In the genomic region with DNA sequence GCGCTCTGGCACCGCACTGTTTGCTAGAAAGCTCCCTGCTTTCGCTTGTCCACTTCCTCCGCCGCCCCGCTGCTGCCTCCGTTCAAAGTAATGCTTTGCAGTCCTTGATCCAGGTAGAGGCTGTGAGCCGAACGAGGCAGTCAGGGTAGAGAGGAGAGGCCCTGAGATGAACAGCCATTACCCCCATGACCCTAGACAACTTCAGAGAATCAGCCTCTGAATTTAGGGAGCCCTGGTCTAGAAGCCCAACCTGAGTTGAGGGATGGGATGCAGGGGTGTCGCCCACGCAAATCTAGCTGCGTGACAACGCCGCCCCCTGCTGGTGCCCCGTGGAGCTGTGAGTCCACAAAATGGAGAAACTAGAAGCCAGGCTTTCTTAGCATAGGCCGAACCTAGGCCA, we compare ENCODE assay signal across 8 mouse cellular contexts. TPM values are rescaled to one million over a fixed set of nuclear protein-coding genes. Genes with fewer than 3 reads are reported as not detected.
A peak's percentile ranks its signal among the peaks of the same experiment; 100 is the strongest.
DNase-seq lines count a peak whose midpoint lies in the region; ATAC-seq and TF ChIP-seq lines count a peak whose summit lies in the region.

No protein-coding gene starts in this region.

- ATAC-seq in kidney, embryonic 14.5 days (ENCODE audit: low FRiP score, low TSS enrichment): peak; percentile 39; the same call in 1 of the 2 replicates
- peak; percentile 45 for ATAC-seq in limb, embryonic 15.5 days (ENCODE audit: insufficient number of reproducible peaks, low FRiP score, low TSS enrichment, low read depth)
- peak; percentile 72 for ATAC-seq in midbrain, postnatal 0 days (ENCODE audit: low FRiP score)

- no peaks in the 10 kb centered on the region for H3K9me3 ChIP-seq in heart, embryonic 10.5 days
- H3K9me3 ChIP-seq in kidney, embryonic 14.5 days (ENCODE audit: control insufficient read depth, low read length): no peaks in the 10 kb centered on the region
- no peaks in the 10 kb centered on the region for H3K9me3 ChIP-seq in limb, embryonic 15.5 days
- H3K9me3 ChIP-seq in midbrain, postnatal 0 days (ENCODE audit: low read length): no peaks in the 10 kb centered on the region

- TF ChIP-seq CTCF in embryonic fibroblast, embryonic 13.5 days (IDR thresholded peaks at IDR 0.05; ENCODE audit: borderline replicate concordance, insufficient read depth, low read length): peak; percentile 94
- TF ChIP-seq CTCF in midbrain, postnatal 0 days (IDR thresholded peaks at IDR 0.05): peak; percentile 98

- H3K4me1 ChIP-seq in embryonic fibroblast, embryonic 13.5 days (ENCODE audit: control insufficient read depth, insufficient read depth, low read length): no peaks in the 10 kb centered on the region
- H3K4me1 ChIP-seq in heart, embryonic 10.5 days: 0 out of 2 replicates have a peak, but pooled peaks cover 5% of the 10 kb centered on the region
- peaks cover 3% of the 10 kb centered on the region; the same call in 1 of the 2 replicates for H3K4me1 ChIP-seq in kidney, embryonic 14.5 days (ENCODE audit: control insufficient read depth, insufficient read depth, low read length)
- peaks cover 18% of the 10 kb centered on the region; the same call in 1 of the 2 replicates for H3K4me1 ChIP-seq in limb, embryonic 15.5 days
- no peaks in the 10 kb centered on the region for H3K4me1 ChIP-seq in midbrain, postnatal 0 days (ENCODE audit: insufficient read depth, low read length)

- H3K4me2 ChIP-seq in kidney, embryonic 14.5 days (replicated peaks; ENCODE audit: low read depth, low read length): peak overlapping the region; percentile 93
- peak overlapping the region; percentile 87 for H3K4me2 ChIP-seq in limb, embryonic 15.5 days
- H3K4me2 ChIP-seq in midbrain, postnatal 0 days (ENCODE audit: low read depth, low read length, poor library complexity, severe bottlenecking): peak overlapping the region; percentile 95

- H3K27me3 ChIP-seq in heart, embryonic 10.5 days (ENCODE audit: insufficient read depth, poor library complexity, severe bottlenecking): 0 out of 2 replicates have a peak, but pooled peaks cover 12% of the 10 kb centered on the region
- H3K27me3 ChIP-seq in kidney, embryonic 14.5 days (ENCODE audit: control insufficient read depth, insufficient read depth, low read length): peaks cover 4% of the 10 kb centered on the region; the same call in 1 of the 2 replicates
- H3K27me3 ChIP-seq in limb, embryonic 15.5 days: peaks cover 6% of the 10 kb centered on the region; the same call in 1 of the 2 replicates
- H3K27me3 ChIP-seq in midbrain, postnatal 0 days (ENCODE audit: insufficient read depth, low read length): no peaks in the 10 kb centered on the region

- WGBS in heart, embryonic 10.5 days: 1% methylated on average over 16 of the region's 16 CpGs
- WGBS in kidney, embryonic 14.5 days: 2% methylated on average over 16 of the region's 16 CpGs
- WGBS in limb, embryonic 15.5 days: 3% methylated on average over 16 of the region's 16 CpGs
- under 1% methylated on average over 16 of the region's 16 CpGs for WGBS in midbrain, postnatal 0 days

- H3K4me3 ChIP-seq in embryonic fibroblast, embryonic 13.5 days (ENCODE audit: insufficient read depth, low read length): peak overlapping the region; percentile 49
- H3K4me3 ChIP-seq in heart, embryonic 10.5 days: peak overlapping the region; percentile 85
- peak overlapping the region; percentile 72 for H3K4me3 ChIP-seq in kidney, embryonic 14.5 days (ENCODE audit: low read length)
- peak overlapping the region; percentile 72 for H3K4me3 ChIP-seq in limb, embryonic 15.5 days
- peak overlapping the region; percentile 58 for H3K4me3 ChIP-seq in midbrain, postnatal 0 days (ENCODE audit: low read depth, low read length)

- H3K27ac ChIP-seq in embryonic fibroblast, embryonic 13.5 days (ENCODE audit: insufficient read depth, low read length): peak overlapping the region; percentile 73
- H3K27ac ChIP-seq in heart, embryonic 10.5 days: peak overlapping the region; percentile 90
- 0 out of 2 replicates have a peak overlapping the region, but pooled peaks have one; percentile 7 for H3K27ac ChIP-seq in kidney, embryonic 14.5 days (ENCODE audit: low read depth, low read length)
- H3K27ac ChIP-seq in limb, embryonic 15.5 days: peak overlapping the region; percentile 95
- peak overlapping the region; percentile 62 for H3K27ac ChIP-seq in midbrain, postnatal 0 days (ENCODE audit: low read depth, low read length)

- no peaks in the 10 kb centered on the region for H3K36me3 ChIP-seq in heart, embryonic 10.5 days
- H3K36me3 ChIP-seq in kidney, embryonic 14.5 days (ENCODE audit: control insufficient read depth, insufficient read depth, low read length): no peaks in the 10 kb centered on the region
- H3K36me3 ChIP-seq in limb, embryonic 15.5 days: no peaks in the 10 kb centered on the region
- H3K36me3 ChIP-seq in midbrain, postnatal 0 days (ENCODE audit: insufficient read depth, low read length): no peaks in the 10 kb centered on the region

- DNase-seq in 416B (ENCODE audit: low read depth): peak; percentile 27
- DNase-seq in adrenal gland, postnatal 36 days: peak; percentile 93 to 94
- DNase-seq in heart, embryonic 10.5 days (ENCODE audit: low spot score): peak; percentile 92
- DNase-seq in midbrain, postnatal 0 days (ENCODE audit: low spot score): peak; percentile 85
- DNase-seq in spleen, postnatal 14 days (ENCODE audit: low spot score in 2 of 2): peak; percentile 70 to 75

- peak; percentile 22; the same call in 1 of the 2 replicates for TF ChIP-seq POLR2A in embryonic fibroblast, embryonic 13.5 days (IDR thresholded peaks at IDR 0.05; ENCODE audit: low read depth, low read length)

- peak overlapping the region; percentile 56 for H3K9ac ChIP-seq in kidney, embryonic 14.5 days (ENCODE audit: low read depth, low read length)
- H3K9ac ChIP-seq in limb, embryonic 15.5 days: peak overlapping the region; percentile 65
- peak overlapping the region; percentile 46; the same call in 1 of the 2 replicates for H3K9ac ChIP-seq in midbrain, postnatal 0 days (replicated peaks; ENCODE audit: low read length, poor library complexity, severe bottlenecking)

RNA-seq across cellular contexts. Expression of a gene that starts 1.1 kb away (rescaled TPM):
- total RNA-seq in adrenal gland, postnatal 36 days (2021): 10 to 100 TPM; 17.0 to 22.1 TPM
- 11.1 and 20.4 TPM in 2 replicates for polyA plus RNA-seq in embryonic fibroblast, embryonic 13.5 days (2011; ENCODE audit: insufficient read length, low read depth, missing spikeins)
- 5.3 and 5.8 TPM in 2 replicates for polyA plus RNA-seq in heart, embryonic 10.5 days (2016; fragmentation: Nextera tagmentation; extraction: Ambion mirVana)
- 2.3 and 2.6 TPM in 2 replicates for polyA plus RNA-seq in kidney, embryonic 14.5 days (2014; fragmentation: Nextera tagmentation; extraction: Ambion mirVana)
- 33.3 and 36.9 TPM in 2 replicates for polyA plus RNA-seq in limb, embryonic 15.5 days (2015; fragmentation: Nextera tagmentation; extraction: Ambion mirVana)
- total RNA-seq in midbrain, postnatal 0 days (2014; rRNA removed): 3.0 and 4.2 TPM in 2 replicates
- 3.5 and 3.8 TPM in 2 replicates for polyA plus RNA-seq in midbrain, postnatal 0 days (2015; fragmentation: Nextera tagmentation; extraction: Ambion mirVana)

RNA-seq across cellular contexts. Expression of a gene that starts 15.7 kb away (rescaled TPM):
- total RNA-seq in adrenal gland, postnatal 36 days (2021): not detected
- not detected in 2 replicates for polyA plus RNA-seq in embryonic fibroblast, embryonic 13.5 days (2011; ENCODE audit: insufficient read length, low read depth, missing spikeins)
- polyA plus RNA-seq in heart, embryonic 10.5 days (2016; fragmentation: Nextera tagmentation; extraction: Ambion mirVana): not detected in 2 replicates
- polyA plus RNA-seq in kidney, embryonic 14.5 days (2014; fragmentation: Nextera tagmentation; extraction: Ambion mirVana): not detected in 2 replicates
- not detected in 2 replicates for polyA plus RNA-seq in limb, embryonic 15.5 days (2015; fragmentation: Nextera tagmentation; extraction: Ambion mirVana)
- total RNA-seq in midbrain, postnatal 0 days (2014; rRNA removed): not detected in 2 replicates
- polyA plus RNA-seq in midbrain, postnatal 0 days (2015; fragmentation: Nextera tagmentation; extraction: Ambion mirVana): not detected in 2 replicates

Comparison
In these comparisons a context has a peak if more than half of its experiments do, and no peak if none do; other contexts are left out.
1. Peak in every context shown above with its lines: DNase-seq, ATAC-seq, H3K4me3 ChIP-seq and H3K27ac ChIP-seq.
2. DNase-seq: peak in every context shown above with its lines; median percentile 94 in adrenal gland, postnatal 36 days; 92 in heart, embryonic 10.5 days; 85 in midbrain, postnatal 0 days; 72 in spleen, postnatal 14 days; 27 in 416B.
3. H3K27ac ChIP-seq: peak in every context shown above with its lines; median percentile 95 in limb, embryonic 15.5 days; 90 in heart, embryonic 10.5 days; 73 in embryonic fibroblast, embryonic 13.5 days; 62 in midbrain, postnatal 0 days; 7 in kidney, embryonic 14.5 days.